Mouse (Mus musculus): Measurements from ENCODE around the gene Hs3st5.

DNA sequence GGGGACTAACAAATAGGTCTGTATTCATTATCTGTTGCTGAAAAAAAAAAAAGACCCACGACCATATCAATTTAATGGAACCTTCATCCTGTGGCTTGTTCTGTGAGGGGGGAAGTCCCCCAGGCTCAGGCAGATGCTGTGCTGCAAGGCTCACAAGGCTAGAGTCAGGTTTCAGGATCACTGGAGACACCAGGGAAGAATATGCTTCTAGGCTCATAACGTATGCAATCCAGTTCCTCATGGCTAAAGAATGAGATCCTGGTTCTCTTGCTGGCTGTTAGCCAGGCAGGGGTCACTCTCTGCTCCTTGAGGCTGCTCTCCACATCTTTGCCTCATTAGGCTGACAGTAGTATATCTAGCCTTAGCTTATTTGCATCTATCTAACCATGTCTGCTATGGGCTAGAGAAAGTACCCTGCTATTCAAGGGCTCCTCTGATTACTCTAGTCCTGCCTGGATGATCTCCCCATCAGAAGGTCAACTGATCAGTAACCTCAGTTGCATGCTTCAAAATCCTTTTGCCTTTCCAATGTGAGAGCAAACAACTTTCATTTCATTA, 294.4 kb downstream of the Hs3st5 start:
- TF ChIP-seq CTCF (conservative IDR thresholded peaks at IDR 0.05; ENCODE audit: low read length) (no peak), POU5F1 (IDR thresholded peaks at IDR 0.05; ENCODE audit: borderline replicate concordance, low read length) (no peak), NANOG (IDR thresholded peaks at IDR 0.05; ENCODE audit: borderline replicate concordance, low read length) (no peak)
